Mouse (Mus musculus) lung, adult 2 months (tissue): ENCODE data around the gene Tmcc3. TPM values are rescaled to one million over a fixed set of nuclear protein-coding genes. Genes with fewer than 3 reads are reported as not detected.

Experiments used
- DNase-seq: peaks from one replicate; pipeline ENCODE4 v3.0.0; 2022
- H3K4me1 ChIP-seq: fragments of 200-500 bp; 2 replicates; pipeline ENCODE4 v1.6.1; 2011; ENCODE audit warnings: low read length; ENCODE audit not compliant: control insufficient read depth, insufficient read depth
- H3K4me3 ChIP-seq: fragments of 200-500 bp; replicated peaks from 2 replicates; pipeline ENCODE3; 2011; ENCODE audit warnings: low read depth, mild to moderate bottlenecking, control low read depth, low read length; ENCODE audit errors: extremely low read depth
- CTCF ChIP-seq: fragments of 200-500 bp; IDR thresholded peaks from 2 replicates; pipeline ENCODE4 v1.5.1; 2011; ENCODE audit warnings: mild to moderate bottlenecking, low read length, control low read depth; ENCODE audit not compliant: insufficient read depth
- POLR2A ChIP-seq: fragments of 200-500 bp; IDR thresholded peaks from 2 replicates; pipeline ENCODE4 v1.6.1; 2011; ENCODE audit warnings: low read depth, mild to moderate bottlenecking, control low read depth, low read length, borderline replicate concordance; ENCODE audit errors: extremely low read depth
- WGBS: fragments of 180-500 bp; shearing (Covaris S2); methylation state at CpG from one replicate; pipeline ENCODE4 v1.1.7; 2018; 5-methylcytosine and 5-hydroxymethylcytosine counted together
- polyA plus RNA-seq: library from polyadenylated mRNA; depleted of rRNA; stranded (reverse); fragments of >200 nt; gene quantifications from 2 replicates; pipeline ENCODE4 v1.2.3, GENCODE M21; 2012

Gene Tmcc3
- polyA plus RNA-seq, 1 experiment, result 46.8 TPM

- H3K4me1 ChIP-seq, result peaks cover 34% of the 10 kb centered on the region
- WGBS, result 25% methylated on average over 2 of the region's 2 CpGs
- TF ChIP-seq CTCF, result no peak
- no peak for TF ChIP-seq POLR2A
- no peak overlapping the region for H3K4me3 ChIP-seq
- no peak for DNase-seq
Measured at GRCm38 (mm10) chr10:94551065-94551464, 239.3 kb downstream of the Tmcc3 start.

- 69% methylated on average over 6 of the region's 6 CpGs for WGBS
- no peak for TF ChIP-seq CTCF
- TF ChIP-seq POLR2A, result no peak
- no peak overlapping the region for H3K4me3 ChIP-seq
- no peak for DNase-seq
- peaks cover 31% of the 10 kb centered on the region for H3K4me1 ChIP-seq
Measured at GRCm38 (mm10) chr10:94551511-94551910, 239.8 kb downstream of the Tmcc3 start.

GRCm38 (mm10) chr10:94551924-94552523 is 240.3 kb downstream of the Tmcc3 start:
- H3K4me1 ChIP-seq, result peaks cover 31% of the 10 kb centered on the region
- TF ChIP-seq POLR2A, result no peak
- DNase-seq, result no peak
- 43% methylated on average over 7 of the region's 7 CpGs for WGBS
- no peak overlapping the region for H3K4me3 ChIP-seq

GRCm38 (mm10) chr10:94555394-94555793 is 243.6 kb downstream of the Tmcc3 start:
- 46% methylated on average over 2 of the region's 2 CpGs for WGBS
- TF ChIP-seq CTCF (no peak), POLR2A (no peak)
- Histone ChIP-seq H3K4me1 (peaks cover 28% of the 10 kb centered on the region), H3K4me3 (no peak overlapping the region)
- DNase-seq, result no peak

GRCm38 (mm10) chr10:94557428-94558149 is 245.8 kb downstream of the Tmcc3 start:
- no peak overlapping the region for H3K4me3 ChIP-seq
- WGBS, result 51% methylated on average over 6 of the region's 6 CpGs
- no peak for TF ChIP-seq CTCF
- peaks cover 16% of the 10 kb centered on the region for H3K4me1 ChIP-seq
- DNase-seq, result no peak

- WGBS, result 80% methylated on average over 7 of the region's 7 CpGs
- Histone ChIP-seq H3K4me1 (peaks cover 9% of the 10 kb centered on the region), H3K4me3 (no peak overlapping the region)
- TF ChIP-seq POLR2A (no peak), CTCF (no peak)
- no peak for DNase-seq
Measured at GRCm38 (mm10) chr10:94558826-94559225, 247.1 kb downstream of the Tmcc3 start.

GRCm38 (mm10) chr10:94561351-94561750 is 249.6 kb downstream of the Tmcc3 start:
- WGBS, result 26% methylated on average over 7 of the region's 7 CpGs
- TF ChIP-seq CTCF (no peak), POLR2A (no peak)
- no peak for DNase-seq
- H3K4me1 ChIP-seq, result peaks cover 11% of the 10 kb centered on the region
- no peak overlapping the region for H3K4me3 ChIP-seq

- 32% methylated on average over 1 of the region's 1 CpGs for whole genome bisulfite sequencing
- TF ChIP-seq CTCF (peak; percentile 61), POLR2A (no peak)
- Histone ChIP-seq H3K4me3 (no peak overlapping the region), H3K4me1 (peaks cover 11% of the 10 kb centered on the region)
- no peak for DNase-seq
Measured at GRCm38 (mm10) chr10:94562188-94562587, 250.4 kb downstream of the Tmcc3 start.

- WGBS, result 74% methylated on average over 3 of the region's 3 CpGs
- no peak overlapping the region for H3K4me3 ChIP-seq
- TF ChIP-seq CTCF (no peak), POLR2A (no peak)
- no peak for DNase-seq
- peaks cover 9% of the 10 kb centered on the region for H3K4me1 ChIP-seq
Measured at GRCm38 (mm10) chr10:94562991-94563390, 251.2 kb downstream of the Tmcc3 start.
